Mouse (Mus musculus) forebrain, embryonic 15.5 days (tissue): ENCODE data around the gene Asap3. TPM values are rescaled to one million over a fixed set of nuclear protein-coding genes. Genes with fewer than 3 reads are reported as not detected.

ENCODE experiments used
- ATAC-seq: fragments of 200-750 bp; cut with Nextera tagmentation; replicated peaks from 2 replicates; pipeline ENCODE4 v1.8.0; 2017; ENCODE audit warnings: mild to moderate bottlenecking, moderate TSS enrichment, moderate library complexity
- H3K27ac ChIP-seq: fragments of 300-500 bp; sonication (generic); replicated peaks from 2 replicates; pipeline ENCODE4 v1.5.1; 2015; ENCODE audit warnings: mild to moderate bottlenecking, inconsistent platforms
- H3K27me3 ChIP-seq: fragments of 300-500 bp; sonication (generic); 2 replicates; pipeline ENCODE4 v1.6.1; 2015; ENCODE audit warnings: inconsistent platforms
- H3K36me3 ChIP-seq: fragments of 300-500 bp; sonication (generic); 2 replicates; pipeline ENCODE4 v1.6.1; 2015; ENCODE audit warnings: mild to moderate bottlenecking, inconsistent platforms
- H3K4me1 ChIP-seq: fragments of 300-500 bp; sonication (generic); 2 replicates; pipeline ENCODE4 v1.6.1; 2015; ENCODE audit warnings: inconsistent platforms
- H3K4me2 ChIP-seq: fragments of 300-500 bp; sonication (generic); replicated peaks from 2 replicates; pipeline ENCODE4 v1.6.1; 2015; ENCODE audit warnings: mild to moderate bottlenecking, inconsistent platforms
- H3K4me3 ChIP-seq: fragments of 300-500 bp; sonication (generic); 2 replicates; pipeline ENCODE4 v1.5.1; 2015; ENCODE audit warnings: mild to moderate bottlenecking, inconsistent platforms
- H3K9ac ChIP-seq: fragments of 300-500 bp; sonication (generic); replicated peaks from 2 replicates; pipeline ENCODE4 v1.6.1; 2015; ENCODE audit warnings: mild to moderate bottlenecking, inconsistent platforms
- H3K9me3 ChIP-seq: fragments of 300-500 bp; sonication (generic); 2 replicates; pipeline ENCODE4 v1.6.1; 2016; ENCODE audit warnings: inconsistent platforms
- WGBS: fragments of 180-500 bp; shearing (Covaris S2); methylation state at CpG from one replicate; pipeline ENCODE4 v1.1.7; 2015; ENCODE audit warnings: mixed read lengths; 5-methylcytosine and 5-hydroxymethylcytosine counted together
- polyA plus RNA-seq: library from polyadenylated mRNA; unstranded; fragments of >200 nt; fragmentation: Nextera tagmentation; extraction: Ambion mirVana; gene quantifications from 2 replicates; pipeline ENCODE4 v1.2.1, GENCODE M21; 2015

Gene Asap3
- polyA plus RNA-seq, 1 experiment from 2014 or later = 3.4 TPM

DNA sequence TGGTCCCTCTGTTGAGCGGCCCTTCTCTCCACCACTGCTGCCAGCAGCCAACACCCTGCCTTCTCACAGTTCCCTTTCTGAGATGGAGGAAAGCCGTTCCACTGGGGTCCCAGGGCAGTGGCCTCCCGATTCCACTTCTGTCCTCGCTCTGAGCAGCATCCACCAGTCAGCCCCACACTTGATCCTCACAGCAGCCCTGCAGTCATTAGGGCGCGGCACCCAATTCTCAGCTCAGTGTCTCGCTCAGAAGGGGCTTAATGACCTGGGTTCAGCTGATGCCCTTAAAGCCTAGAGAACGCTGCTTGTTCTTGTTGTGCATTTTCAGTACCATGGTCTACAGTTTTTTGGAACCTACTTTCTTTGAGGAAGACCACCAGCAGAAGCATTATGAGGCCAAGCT is 74.9 kb downstream of the Asap3 start:
- H3K4me2 ChIP-seq = no peak overlapping the region
- peaks cover 28% of the 10 kb centered on the region for H3K4me1 ChIP-seq
- ATAC-seq = no peak
- no peaks in the 10 kb centered on the region for H3K27me3 ChIP-seq
- no peak overlapping the region for H3K4me3 ChIP-seq
- no peak overlapping the region for H3K9ac ChIP-seq
- no peak overlapping the region for H3K27ac ChIP-seq
- WGBS = 84% methylated on average over 8 of the region's 8 CpGs
- no peaks in the 10 kb centered on the region for H3K9me3 ChIP-seq
- H3K36me3 ChIP-seq = no peaks in the 10 kb centered on the region

DNA sequence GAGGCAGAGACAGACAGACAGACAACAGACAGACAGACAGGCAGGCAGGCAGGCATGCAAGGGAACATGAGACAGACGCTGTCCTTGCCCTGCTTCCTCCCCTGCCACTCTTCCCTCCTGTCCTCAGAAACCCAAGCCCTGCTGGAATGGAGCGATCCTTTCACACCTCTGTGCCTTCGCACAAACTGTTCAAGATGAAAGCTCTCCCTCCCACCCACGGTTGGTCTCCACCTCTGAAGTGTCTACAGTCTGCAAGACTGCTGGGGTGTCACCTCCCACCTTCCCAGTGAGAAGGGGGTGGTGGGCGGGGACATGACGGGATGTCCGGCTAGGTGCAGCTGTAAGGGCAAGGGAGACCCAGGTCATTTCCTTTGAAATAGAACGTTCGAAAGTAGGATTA is 75.4 kb downstream of the Asap3 start:
- no peaks in the 10 kb centered on the region for H3K27me3 ChIP-seq
- no peak for ATAC-seq
- WGBS = 67% methylated on average over 9 of the region's 9 CpGs
- H3K36me3 ChIP-seq = no peaks in the 10 kb centered on the region
- H3K27ac ChIP-seq = no peak overlapping the region
- H3K4me1 ChIP-seq = peaks cover 32% of the 10 kb centered on the region
- H3K4me3 ChIP-seq = no peak overlapping the region
- H3K9me3 ChIP-seq = no peaks in the 10 kb centered on the region
- H3K9ac ChIP-seq = no peak overlapping the region
- no peak overlapping the region for H3K4me2 ChIP-seq

DNA sequence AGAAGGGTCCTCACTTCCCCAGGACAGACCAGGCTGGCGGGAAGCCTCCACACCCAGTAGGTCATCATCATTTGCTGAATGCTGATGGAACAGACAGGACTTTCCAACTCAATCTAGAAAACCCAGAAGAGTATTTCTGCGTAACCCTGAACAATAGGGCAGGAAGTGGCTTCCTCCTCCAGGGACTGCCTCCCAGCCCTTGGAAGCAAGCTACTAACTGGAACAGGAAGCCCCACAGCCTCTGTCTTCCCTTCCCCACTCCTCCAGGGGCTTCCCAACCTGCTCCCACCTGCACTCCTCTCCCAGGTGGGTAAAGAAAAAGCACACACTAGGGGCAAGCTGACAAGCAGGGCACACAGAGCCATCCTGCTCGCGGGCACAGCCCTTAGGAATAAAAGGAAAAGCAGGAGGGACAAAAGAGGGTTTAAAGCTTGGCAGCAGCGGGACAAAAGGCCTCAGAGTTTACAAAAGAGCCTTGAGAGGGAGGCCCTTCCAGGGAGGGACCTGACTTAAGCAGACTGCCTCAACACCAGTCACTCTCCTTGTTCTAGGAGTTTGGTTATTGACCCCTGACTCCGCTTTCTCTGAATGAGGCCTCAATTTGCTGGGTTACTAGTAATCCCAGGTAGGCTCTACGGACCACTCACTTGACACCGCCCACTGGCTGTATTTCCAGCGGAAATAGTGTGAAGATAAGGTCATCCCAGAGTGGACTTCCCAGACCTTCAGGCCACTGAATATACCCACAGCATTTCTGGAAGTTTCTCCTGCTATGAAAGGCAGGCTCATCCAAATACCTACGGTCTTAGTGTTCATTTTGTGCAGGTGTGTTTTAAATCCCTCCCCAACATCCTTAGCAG is 76.7 kb downstream of the Asap3 start:
- peaks cover 43% of the 10 kb centered on the region for H3K4me1 ChIP-seq
- H3K4me2 ChIP-seq = 0 out of 2 replicates have a peak overlapping the region, but pooled peaks have one; percentile 11
- H3K9ac ChIP-seq = no peak overlapping the region; the same call in 1 of the 2 replicates
- 10% methylated on average over 10 of the region's 10 CpGs for WGBS
- peak overlapping the region; percentile 98 for H3K27ac ChIP-seq
- no peaks in the 10 kb centered on the region for H3K9me3 ChIP-seq
- H3K27me3 ChIP-seq = no peaks in the 10 kb centered on the region
- ATAC-seq = no peak
- H3K4me3 ChIP-seq = no peak overlapping the region
- peaks cover 5% of the 10 kb centered on the region for H3K36me3 ChIP-seq

DNA sequence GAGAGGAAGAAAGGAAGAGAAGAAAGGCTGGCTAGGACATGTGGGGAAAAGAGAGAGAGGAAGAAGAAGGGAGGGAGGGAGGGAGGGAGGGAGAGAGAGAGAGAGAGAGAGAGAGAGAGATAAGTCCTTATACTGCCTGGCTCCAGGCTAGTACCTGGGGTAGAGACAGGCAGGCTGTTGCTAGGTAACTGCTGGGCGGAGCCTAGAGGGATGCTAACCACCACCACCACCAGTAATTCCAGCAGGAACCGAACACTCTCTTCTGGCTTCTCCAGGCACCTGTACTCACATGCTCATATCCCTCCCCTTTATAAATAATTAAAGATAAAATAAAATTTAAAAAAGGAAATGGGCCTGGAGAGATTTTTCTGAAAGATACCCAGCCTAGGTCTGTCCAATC is 77.6 kb downstream of the Asap3 start:
- ATAC-seq = 0 out of 2 replicates have a peak, but pooled peaks have one; percentile 23
- no peaks in the 10 kb centered on the region for H3K27me3 ChIP-seq
- peaks cover 43% of the 10 kb centered on the region for H3K4me1 ChIP-seq
- H3K36me3 ChIP-seq = peaks cover 15% of the 10 kb centered on the region
- no peaks in the 10 kb centered on the region for H3K9me3 ChIP-seq
- H3K4me3 ChIP-seq = peak overlapping the region; percentile 58; the same call in 1 of the 2 replicates
- peak overlapping the region; percentile 88 for H3K4me2 ChIP-seq
- peak overlapping the region; percentile 98 for H3K27ac ChIP-seq
- 10% methylated on average over 2 of the region's 2 CpGs for WGBS
- H3K9ac ChIP-seq = peak overlapping the region; percentile 65; the same call in 1 of the 2 replicates

DNA sequence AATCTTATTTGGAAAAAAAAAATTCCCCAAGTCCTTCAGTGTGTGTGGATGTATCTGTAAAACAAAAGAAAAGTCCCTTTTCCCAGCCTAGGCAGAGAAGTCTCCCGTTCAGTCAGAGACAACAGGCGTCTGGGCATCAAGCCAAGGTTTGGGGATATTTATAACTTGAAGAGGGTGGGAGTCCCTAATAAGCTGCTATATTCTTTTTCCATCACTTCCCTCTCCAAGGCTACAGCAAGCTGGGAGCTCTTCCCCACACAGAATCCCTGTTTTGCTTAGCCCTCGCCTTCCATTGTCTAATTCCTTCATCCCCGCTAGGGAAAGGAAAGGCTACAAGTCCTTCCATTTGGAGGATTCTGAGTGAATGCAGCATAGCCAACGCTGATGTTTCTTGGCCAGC is 78.3 kb downstream of the Asap3 start, which contains the start of gene Zfp46:
TSS of gene Zfp46 (plus strand) at position 229 of the 400 bp plus-strand sequence.
- Histone ChIP-seq H3K4me3 (peak within 1 kb of the TSS; percentile 58), H3K4me2 (peak within 1 kb of the TSS; percentile 88), H3K9me3 (no peaks in the 10 kb centered on the region), H3K9ac (peak within 1 kb of the TSS; percentile 65), H3K27me3 (no peaks in the 10 kb centered on the region), H3K4me1 (peaks cover 43% of the 10 kb centered on the region), H3K36me3 (peaks cover 19% of the 10 kb centered on the region), H3K27ac (peak within 1 kb of the TSS; percentile 98)
- ATAC-seq = no peak
- 2% methylated on average over 5 of the region's 5 CpGs for WGBS

DNA sequence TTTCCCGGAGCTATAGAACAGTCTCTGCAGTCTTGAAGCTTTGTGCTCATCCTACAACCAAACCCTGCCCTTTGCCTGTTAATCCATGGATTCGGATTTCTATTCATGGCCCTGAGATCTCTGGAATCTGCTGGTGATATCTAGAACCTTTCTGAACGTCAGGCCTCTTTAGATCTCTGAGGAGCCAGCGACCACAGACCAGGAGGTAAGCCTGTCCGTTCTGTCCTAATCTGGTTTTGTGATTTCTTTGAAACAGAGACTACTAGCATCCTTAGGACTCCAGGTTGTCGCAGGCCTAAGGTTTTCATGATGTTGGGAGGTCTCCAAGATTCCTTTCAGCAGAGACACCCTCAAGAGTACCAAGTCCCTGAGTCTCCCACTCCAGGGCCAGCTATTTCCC is 78.7 kb downstream of the Asap3 start:
- no peaks in the 10 kb centered on the region for H3K9me3 ChIP-seq
- peaks cover 43% of the 10 kb centered on the region for H3K4me1 ChIP-seq
- ATAC-seq = peak; percentile 0; the same call in 1 of the 2 replicates
- peak overlapping the region; percentile 58 for H3K4me3 ChIP-seq
- H3K27ac ChIP-seq = peak overlapping the region; percentile 98
- H3K36me3 ChIP-seq = peaks cover 21% of the 10 kb centered on the region
- H3K27me3 ChIP-seq = no peaks in the 10 kb centered on the region
- peak overlapping the region; percentile 65 for H3K9ac ChIP-seq
- 11% methylated on average over 6 of the region's 6 CpGs for WGBS
- peak overlapping the region; percentile 88 for H3K4me2 ChIP-seq

DNA sequence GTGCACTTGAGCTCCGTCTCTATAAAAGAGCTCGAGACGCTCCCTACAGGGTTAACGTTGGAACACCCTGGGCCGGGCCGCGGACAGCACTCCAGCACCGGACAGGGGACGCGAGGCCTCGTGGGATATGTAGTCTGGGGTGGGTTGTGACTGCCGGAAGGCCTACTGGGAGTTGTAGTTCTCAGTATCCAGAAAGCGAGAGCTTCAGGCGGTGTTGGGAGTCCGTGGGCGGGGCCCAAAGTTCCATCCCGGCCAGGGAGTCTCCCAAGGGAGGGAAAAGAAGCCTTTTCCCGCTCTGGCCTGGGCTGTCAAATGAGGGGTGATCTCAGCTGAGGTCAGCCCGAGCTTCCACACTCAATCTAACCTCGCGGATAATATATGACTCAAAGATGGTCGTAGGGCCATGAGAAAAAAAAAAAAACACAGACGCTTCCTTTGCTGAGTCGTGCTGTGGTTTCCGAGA is 79.2 kb downstream of the Asap3 start:
- Histone ChIP-seq H3K4me2 (peak overlapping the region; percentile 88), H3K9ac (peak overlapping the region; percentile 65), H3K36me3 (peaks cover 26% of the 10 kb centered on the region), H3K27me3 (no peaks in the 10 kb centered on the region), H3K9me3 (no peaks in the 10 kb centered on the region), H3K27ac (peak overlapping the region; percentile 98), H3K4me3 (peak overlapping the region; percentile 58), H3K4me1 (peaks cover 48% of the 10 kb centered on the region)
- peak; percentile 95 for ATAC-seq
- 1% methylated on average over 25 of the region's 25 CpGs for WGBS

DNA sequence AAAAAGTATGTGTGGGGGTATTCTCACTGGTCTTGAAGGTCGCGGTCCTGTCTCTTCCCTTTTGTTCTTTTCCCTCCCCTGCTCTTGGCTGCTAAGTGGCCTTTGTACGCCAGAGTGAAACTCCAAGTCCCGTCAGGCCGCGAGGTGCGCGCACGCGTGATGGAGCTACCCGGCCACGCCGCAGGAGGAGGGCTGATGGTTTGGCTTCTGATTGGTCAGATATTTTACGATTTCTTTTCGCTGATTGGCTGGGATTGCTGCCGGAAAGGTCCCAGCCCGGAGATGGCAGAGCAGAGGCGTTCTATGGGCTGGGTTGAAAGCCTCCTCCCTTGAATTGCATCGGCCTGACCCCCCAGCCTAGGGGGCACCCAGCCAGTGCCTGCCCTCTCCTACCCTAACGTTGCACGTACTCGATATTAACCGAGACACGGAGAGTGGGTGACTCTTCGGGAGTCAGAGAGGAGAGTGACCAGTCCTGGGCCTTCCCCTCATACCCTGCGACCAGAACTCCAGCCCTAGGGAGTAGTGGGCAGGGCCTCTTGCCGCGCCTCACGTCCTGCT is 79.7 kb downstream of the Asap3 start:
- Histone ChIP-seq H3K4me1 (peaks cover 53% of the 10 kb centered on the region), H3K9ac (peak overlapping the region; percentile 66), H3K4me3 (peak overlapping the region; percentile 58), H3K27me3 (no peaks in the 10 kb centered on the region), H3K9me3 (no peaks in the 10 kb centered on the region), H3K4me2 (peak overlapping the region; percentile 88), H3K27ac (peak overlapping the region; percentile 98), H3K36me3 (peaks cover 31% of the 10 kb centered on the region)
- peak; percentile 89 for ATAC-seq
- under 1% methylated on average over 29 of the region's 29 CpGs for WGBS

DNA sequence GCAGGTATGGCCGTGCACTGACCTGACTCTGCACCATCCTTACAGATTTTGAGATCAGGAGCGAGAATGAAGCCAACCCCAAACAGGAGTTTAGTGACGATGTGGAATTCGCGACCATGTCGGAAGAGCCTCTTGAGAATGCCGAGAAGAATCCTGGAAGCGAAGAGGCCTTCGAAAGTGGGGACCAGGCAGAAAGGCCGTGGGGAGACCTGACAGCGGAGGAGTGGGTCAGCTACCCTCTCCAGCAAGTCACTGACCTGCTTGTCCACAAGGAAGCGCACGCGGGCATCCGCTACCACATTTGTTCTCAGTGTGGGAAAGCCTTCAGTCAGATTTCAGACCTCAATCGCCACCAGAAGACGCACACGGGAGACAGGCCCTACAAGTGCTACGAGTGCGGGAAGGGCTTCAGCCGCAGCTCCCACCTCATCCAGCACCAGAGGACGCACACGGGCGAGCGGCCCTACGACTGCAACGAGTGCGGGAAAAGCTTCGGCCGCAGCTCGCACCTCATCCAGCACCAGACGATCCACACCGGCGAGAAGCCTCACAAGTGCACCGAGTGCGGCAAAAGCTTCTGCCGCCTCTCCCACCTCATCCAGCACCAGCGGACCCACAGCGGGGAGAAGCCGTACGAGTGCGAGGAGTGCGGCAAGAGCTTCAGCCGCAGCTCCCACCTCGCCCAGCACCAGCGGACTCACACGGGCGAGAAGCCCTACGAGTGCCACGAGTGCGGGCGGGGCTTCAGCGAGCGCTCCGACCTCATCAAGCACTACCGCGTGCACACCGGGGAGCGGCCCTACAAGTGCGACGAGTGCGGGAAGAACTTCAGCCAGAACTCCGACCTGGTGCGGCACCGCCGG is 84.0 kb downstream of the Asap3 start:
- WGBS = 37% methylated on average over 66 of the region's 66 CpGs

DNA sequence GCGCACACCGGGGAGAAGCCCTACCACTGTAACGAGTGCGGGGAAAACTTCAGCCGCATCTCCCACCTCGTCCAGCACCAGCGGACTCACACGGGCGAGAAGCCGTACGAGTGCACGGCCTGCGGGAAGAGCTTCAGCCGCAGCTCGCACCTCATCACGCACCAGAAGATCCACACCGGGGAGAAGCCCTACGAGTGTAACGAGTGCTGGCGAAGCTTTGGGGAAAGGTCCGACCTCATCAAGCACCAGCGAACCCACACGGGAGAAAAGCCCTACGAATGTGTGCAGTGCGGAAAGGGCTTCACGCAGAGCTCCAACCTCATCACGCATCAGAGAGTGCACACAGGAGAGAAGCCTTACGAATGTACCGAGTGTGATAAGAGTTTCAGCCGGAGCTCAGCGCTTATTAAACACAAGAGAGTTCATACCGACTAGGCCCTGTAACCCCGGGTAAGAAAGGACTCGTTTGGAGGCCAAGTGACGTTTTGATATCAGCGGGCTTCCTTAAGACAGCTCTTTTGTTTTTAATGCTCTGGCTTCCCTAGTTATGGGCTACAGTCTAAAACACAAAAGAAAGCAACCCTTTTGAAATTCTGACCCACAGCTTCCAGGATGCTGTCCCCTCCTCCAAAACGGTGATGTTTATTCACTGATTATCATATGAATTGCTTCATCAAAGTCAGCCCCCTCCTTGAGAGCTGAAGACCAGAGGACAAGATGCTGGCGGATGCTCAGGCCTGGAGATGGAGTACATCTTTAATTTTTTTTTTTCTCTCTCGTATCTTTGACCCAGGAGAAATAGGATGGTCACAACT is 84.8 kb downstream of the Asap3 start:
- 32% methylated on average over 39 of the region's 39 CpGs for WGBS
- H3K4me3 ChIP-seq = no peak overlapping the region
- no peak for ATAC-seq
- no peaks in the 10 kb centered on the region for H3K9me3 ChIP-seq
- H3K4me2 ChIP-seq = no peak overlapping the region; the same call in 1 of the 2 replicates
- no peak overlapping the region for H3K27ac ChIP-seq
- H3K36me3 ChIP-seq = peaks cover 67% of the 10 kb centered on the region
- H3K4me1 ChIP-seq = peaks cover 31% of the 10 kb centered on the region
- no peaks in the 10 kb centered on the region for H3K27me3 ChIP-seq
- H3K9ac ChIP-seq = 0 out of 2 replicates have a peak overlapping the region, but pooled peaks have one; percentile 14

More for the DNA sequence above, 84.0 kb downstream of the Asap3 start:
- Histone ChIP-seq H3K27ac (no peak overlapping the region), H3K9me3 (no peaks in the 10 kb centered on the region), H3K36me3 (peaks cover 65% of the 10 kb centered on the region), H3K4me2 (no peak overlapping the region; the same call in 1 of the 2 replicates), H3K4me3 (no peak overlapping the region), H3K9ac (no peak overlapping the region), H3K4me1 (peaks cover 31% of the 10 kb centered on the region), H3K27me3 (no peaks in the 10 kb centered on the region)
- no peak for ATAC-seq

DNA sequence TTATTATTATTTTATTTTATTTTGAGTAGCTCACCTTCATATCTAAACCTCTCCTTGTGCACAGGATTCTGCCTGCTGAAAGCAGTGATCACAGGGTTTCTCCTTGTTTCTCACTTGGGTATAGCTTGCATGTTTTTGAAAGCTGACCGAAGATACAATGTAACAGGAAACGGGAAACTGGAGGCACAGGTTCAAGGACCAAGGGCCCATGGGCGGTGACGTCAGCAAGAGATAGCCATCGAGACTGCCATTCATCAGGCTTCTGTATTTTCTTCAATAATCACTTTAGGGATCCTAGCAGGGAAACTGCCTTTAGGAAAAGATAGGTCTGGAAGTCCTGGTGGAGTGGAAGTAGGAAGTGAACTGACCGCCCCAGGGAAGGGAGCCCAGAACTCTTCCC is 85.5 kb downstream of the Asap3 start:
- no peak for ATAC-seq
- Histone ChIP-seq H3K27me3 (no peaks in the 10 kb centered on the region), H3K4me2 (no peak overlapping the region), H3K4me1 (peaks cover 25% of the 10 kb centered on the region), H3K9ac (no peak overlapping the region), H3K27ac (no peak overlapping the region), H3K36me3 (peaks cover 72% of the 10 kb centered on the region), H3K4me3 (no peak overlapping the region), H3K9me3 (no peaks in the 10 kb centered on the region)
- WGBS = 93% methylated on average over 6 of the region's 6 CpGs
